Mouse (Mus musculus) embryonic facial prominence, embryonic 10.5 days (tissue): ENCODE measurements around the gene Gm6871. TPM values are rescaled to one million over a fixed set of nuclear protein-coding genes. Genes with fewer than 3 reads are reported as not detected.
"Not testable (repeated sequence)": the region's sequence is repeated elsewhere in the genome, so short reads cannot be mapped to it uniquely, and the experiment has no call there.

ENCODE experiments used
- DNase-seq: peaks from one replicate; pipeline ENCODE4 v3.0.0-alpha.2; 2017; ENCODE audit warnings: low spot score
- H3K27ac ChIP-seq: fragments of 300-500 bp; sonication (generic); replicated peaks from 2 replicates; pipeline ENCODE4 v1.5.1; 2016; ENCODE audit warnings: mild to moderate bottlenecking
- H3K27me3 ChIP-seq: fragments of 300-500 bp; sonication (generic); replicated peaks from 2 replicates; pipeline ENCODE4 v1.6.1; 2016; ENCODE audit warnings: low read depth, mild to moderate bottlenecking; ENCODE audit not compliant: poor library complexity, severe bottlenecking
- H3K36me3 ChIP-seq: fragments of 300-500 bp; sonication (generic); replicated peaks from 2 replicates; pipeline ENCODE4 v1.6.1; 2016; ENCODE audit warnings: mild to moderate bottlenecking, moderate library complexity
- H3K4me1 ChIP-seq: fragments of 300-500 bp; sonication (generic); 2 replicates; pipeline ENCODE4 v1.6.1; 2016
- H3K4me3 ChIP-seq: fragments of 300-500 bp; sonication (generic); 2 replicates; pipeline ENCODE4 v1.5.1; 2016; ENCODE audit warnings: mild to moderate bottlenecking, moderate library complexity
- H3K9me3 ChIP-seq: fragments of 300-500 bp; sonication (generic); 2 replicates; pipeline ENCODE4 v1.6.1; 2016; ENCODE audit warnings: mild to moderate bottlenecking
- WGBS: fragments of 180-500 bp; shearing (Covaris S2); methylation state at CpG from one replicate; pipeline ENCODE4 v1.1.7; 2016; 5-methylcytosine and 5-hydroxymethylcytosine counted together
- polyA plus RNA-seq: library from polyadenylated mRNA; unstranded; fragments of >200 nt; fragmentation: Nextera tagmentation; extraction: Ambion mirVana; gene quantifications from 2 replicates; pipeline ENCODE4 v1.2.1, GENCODE M21; 2016

The Gm6871 gene
- 0.28 TPM in 1 of 2 replicates, not detected in the other for polyA plus RNA-seq

GRCm38 (mm10) chr7:41573562-41573961 lies at the start of gene Gm6871:
Gene Gm6871 (minus strand): TSS chr7:41573662.
- DNase-seq, H3K4me3 ChIP-seq, H3K27ac ChIP-seq, H3K27me3 ChIP-seq, H3K36me3 ChIP-seq, H3K4me1 ChIP-seq: not testable (repeated sequence)
- peaks cover 23% of the 10 kb centered on the region; the same call in 1 of the 2 replicates for H3K9me3 ChIP-seq
- 81% methylated on average over 6 of the region's 6 CpGs for WGBS

- WGBS, result 91% methylated on average over 1 of the region's 1 CpGs
These were observed 42.8 kb upstream of the Gm6871 start for GRCm38 (mm10) chr7:41616241-41616640.

GRCm38 (mm10) chr7:41611654-41612053 lies 38.2 kb upstream of the Gm6871 start:
- no peak overlapping the region for H3K4me3 ChIP-seq
- no peak overlapping the region for H3K27ac ChIP-seq
- WGBS, result 91% methylated on average over 3 of the region's 3 CpGs
- no peaks in the 10 kb centered on the region for H3K27me3 ChIP-seq
- no peaks in the 10 kb centered on the region for H3K4me1 ChIP-seq
- DNase-seq, result no peak
- H3K9me3 ChIP-seq, result no peaks in the 10 kb centered on the region
- peaks cover 75% of the 10 kb centered on the region for H3K36me3 ChIP-seq

More at GRCm38 (mm10) chr7:41616241-41616640, 42.8 kb upstream of the Gm6871 start:
- not testable (repeated sequence) for H3K4me3 ChIP-seq, H3K4me1 ChIP-seq, H3K9me3 ChIP-seq, DNase-seq, H3K27ac ChIP-seq, H3K27me3 ChIP-seq
- H3K36me3 ChIP-seq, result peaks cover 78% of the 10 kb centered on the region

GRCm38 (mm10) chr7:41599932-41600548 lies 26.6 kb upstream of the Gm6871 start:
- H3K4me3 ChIP-seq, result peak overlapping the region; percentile 67
- H3K4me1 ChIP-seq, result peaks cover 4% of the 10 kb centered on the region; the same call in 1 of the 2 replicates
- peak; percentile 14 for DNase-seq
- H3K9me3 ChIP-seq, result no peaks in the 10 kb centered on the region
- H3K36me3 ChIP-seq, result peaks cover 28% of the 10 kb centered on the region
- WGBS, result 18% methylated on average over 3 of the region's 3 CpGs
- H3K27me3 ChIP-seq, result no peaks in the 10 kb centered on the region
- H3K27ac ChIP-seq, result peak overlapping the region; percentile 79

- Histone ChIP-seq H3K36me3 (peaks cover 20% of the 10 kb centered on the region), H3K9me3 (no peaks in the 10 kb centered on the region), H3K27me3 (no peaks in the 10 kb centered on the region), H3K27ac (peak within 1 kb of the TSS; percentile 79), H3K4me3 (peak within 1 kb of the TSS; percentile 67), H3K4me1 (peaks cover 4% of the 10 kb centered on the region; the same call in 1 of the 2 replicates)
- under 1% methylated on average over 41 of the region's 41 CpGs for WGBS
- DNase-seq, result peak; percentile 93
These were observed 25.8 kb upstream of the Gm6871 start, which contains the start of gene 2610021A01Rik for GRCm38 (mm10) chr7:41599034-41599813. Gene 2610021A01Rik (plus strand): TSS chr7:41599230.

- Histone ChIP-seq H3K4me3 (peak overlapping the region; percentile 67), H3K27ac (peak overlapping the region; percentile 79), H3K27me3 (no peaks in the 10 kb centered on the region)
These were observed 25.2 kb upstream of the Gm6871 start for GRCm38 (mm10) chr7:41598615-41599014.

DNA sequence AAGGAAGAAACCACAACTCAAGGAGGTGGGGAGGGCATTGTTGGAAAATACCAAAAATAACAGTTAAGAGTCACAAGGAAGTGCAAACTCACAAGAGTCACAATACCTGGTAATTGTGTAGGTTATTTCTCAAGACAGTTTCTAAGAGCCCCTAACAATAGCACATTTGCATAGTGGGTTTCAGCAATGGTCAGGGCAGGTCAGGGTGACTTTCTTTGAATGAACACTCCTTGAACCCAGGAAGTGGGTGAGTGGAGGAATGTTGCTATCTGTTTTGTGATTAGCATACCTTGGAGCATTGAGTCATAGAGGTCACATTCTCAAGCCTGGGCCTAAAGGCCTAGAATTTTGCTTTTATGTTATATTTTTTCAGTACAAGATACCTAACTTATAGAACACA lies 14.4 kb upstream of the Gm6871 start:
- not testable (repeated sequence) for H3K27ac ChIP-seq, H3K36me3 ChIP-seq, H3K4me3 ChIP-seq, H3K27me3 ChIP-seq, DNase-seq, H3K4me1 ChIP-seq
- H3K9me3 ChIP-seq, result peaks cover 24% of the 10 kb centered on the region; the same call in 1 of the 2 replicates

More at GRCm38 (mm10) chr7:41598615-41599014, 25.2 kb upstream of the Gm6871 start:
- Histone ChIP-seq H3K9me3 (no peaks in the 10 kb centered on the region), H3K36me3 (peaks cover 15% of the 10 kb centered on the region), H3K4me1 (peaks cover 4% of the 10 kb centered on the region; the same call in 1 of the 2 replicates)
- no peak for DNase-seq
- WGBS, result 48% methylated on average over 5 of the region's 5 CpGs

DNA sequence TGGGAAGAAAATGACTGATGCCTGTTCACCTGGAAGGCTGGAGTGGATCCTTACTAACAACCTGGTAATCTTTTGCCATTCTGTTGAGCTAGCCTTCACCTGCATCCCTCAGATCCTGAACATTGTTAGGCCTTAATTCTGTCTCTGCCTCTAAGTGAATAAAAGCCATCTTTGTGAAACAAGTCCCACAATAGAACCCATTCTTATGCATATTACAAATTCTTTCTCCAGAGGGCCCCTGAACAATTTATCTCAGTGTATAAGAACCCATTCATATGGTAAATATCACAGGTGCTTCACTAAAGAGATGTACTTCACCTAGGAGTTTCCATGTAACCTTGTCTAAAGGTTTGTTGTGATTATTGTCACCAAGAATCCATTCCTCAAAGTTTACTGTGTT lies 8.6 kb upstream of the Gm6871 start:
- no peak for DNase-seq
- H3K4me1 ChIP-seq, result no peaks in the 10 kb centered on the region

GRCm38 (mm10) chr7:41577956-41578355 lies 4.5 kb upstream of the Gm6871 start:
- 91% methylated on average over 2 of the region's 2 CpGs for WGBS
- Histone ChIP-seq H3K4me1 (no peaks in the 10 kb centered on the region), H3K9me3 (peaks cover 9% of the 10 kb centered on the region; the same call in 1 of the 2 replicates), H3K27ac (no peak overlapping the region), H3K27me3 (no peaks in the 10 kb centered on the region), H3K4me3 (no peak overlapping the region), H3K36me3 (no peaks in the 10 kb centered on the region)
- DNase-seq, result no peak

More for the DNA sequence above, 8.6 kb upstream of the Gm6871 start:
- H3K27me3 ChIP-seq, result no peaks in the 10 kb centered on the region
- no peaks in the 10 kb centered on the region for H3K36me3 ChIP-seq
- H3K9me3 ChIP-seq, result peaks cover 19% of the 10 kb centered on the region; the same call in 1 of the 2 replicates
- no peak overlapping the region for H3K4me3 ChIP-seq
- H3K27ac ChIP-seq, result no peak overlapping the region

- no peaks in the 10 kb centered on the region for H3K27me3 ChIP-seq
- H3K27ac ChIP-seq, result no peak overlapping the region
- H3K9me3 ChIP-seq, result peaks cover 34% of the 10 kb centered on the region; the same call in 1 of the 2 replicates
- H3K4me3 ChIP-seq, result no peak overlapping the region
- no peak for DNase-seq
- no peaks in the 10 kb centered on the region for H3K4me1 ChIP-seq
- 69% methylated on average over 8 of the region's 8 CpGs for WGBS
- no peaks in the 10 kb centered on the region for H3K36me3 ChIP-seq
These were observed 12.8 kb downstream of the Gm6871 start for GRCm38 (mm10) chr7:41560681-41561080.

DNA sequence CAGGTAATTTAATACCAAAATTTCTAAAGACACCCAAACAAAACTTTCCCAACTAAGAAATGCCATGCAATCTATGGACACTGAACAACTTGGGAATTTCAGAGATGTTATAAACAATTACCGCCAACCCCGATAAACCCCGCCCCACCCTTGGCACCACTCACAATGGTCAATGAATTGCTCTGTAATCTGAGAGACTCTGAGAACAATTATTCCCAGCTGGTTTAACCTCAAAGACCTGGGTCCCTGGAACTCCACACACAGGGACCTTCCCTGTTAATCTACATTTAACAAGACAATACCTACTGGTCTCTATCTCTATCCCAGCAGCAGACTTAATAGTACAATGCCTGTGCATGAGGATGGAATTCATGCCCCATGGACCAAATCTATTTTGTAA lies 60.8 kb downstream of the Gm6871 start:
- Histone ChIP-seq H3K36me3 (no peaks in the 10 kb centered on the region), H3K4me1 (no peaks in the 10 kb centered on the region), H3K9me3 (peaks cover 19% of the 10 kb centered on the region), H3K27ac (no peak overlapping the region), H3K4me3 (no peak overlapping the region), H3K27me3 (no peaks in the 10 kb centered on the region)
- WGBS, result 86% methylated on average over 3 of the region's 3 CpGs
- DNase-seq, result no peak

GRCm38 (mm10) chr7:41512207-41512606 lies 61.3 kb downstream of the Gm6871 start:
- no peak for DNase-seq
- Histone ChIP-seq H3K36me3 (no peaks in the 10 kb centered on the region), H3K4me1 (no peaks in the 10 kb centered on the region), H3K27ac (no peak overlapping the region), H3K27me3 (no peaks in the 10 kb centered on the region), H3K9me3 (peaks cover 18% of the 10 kb centered on the region), H3K4me3 (no peak overlapping the region)
- WGBS, result 24% methylated on average over 1 of the region's 1 CpGs
